Mouse (Mus musculus): Measurements from ENCODE around the gene Zp3r.

DNA sequence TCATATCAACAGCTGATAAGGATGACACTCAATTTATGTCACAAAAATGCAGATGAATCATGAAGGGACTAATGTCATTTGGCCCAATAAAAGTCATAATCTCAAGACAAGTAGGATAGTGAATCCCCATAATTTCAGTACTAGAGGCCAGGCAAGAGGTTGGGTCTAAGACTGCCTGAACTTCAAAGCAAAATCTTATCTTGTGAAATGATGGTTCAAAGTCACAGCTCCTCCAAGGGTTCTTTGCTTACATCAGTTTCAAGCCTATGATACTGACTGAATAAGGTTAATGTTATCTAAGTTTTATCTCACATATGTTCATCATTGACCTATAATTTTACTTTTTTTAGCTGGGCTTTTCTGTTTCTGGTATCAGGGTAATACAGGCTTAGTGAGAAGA lies 11.5 kb upstream of the Zp3r start:
- no peak for TF ChIP-seq CTCF (IDR thresholded peaks at IDR 0.05; ENCODE audit: insufficient read depth, low read depth, low read length)
- TF ChIP-seq POLR2A (IDR thresholded peaks at IDR 0.05; ENCODE audit: insufficient read depth, low read depth, low read length) = no peak

All from olfactory bulb, adult 2 months (tissue).